Mouse (Mus musculus) forebrain, embryonic 16.5 days (tissue): ENCODE results near the gene Vwa8. TPM values are rescaled to one million over a fixed set of nuclear protein-coding genes. Genes with fewer than 3 reads are reported as not detected.
"Not testable (repeated sequence)": the region's sequence is repeated elsewhere in the genome, so short reads cannot be mapped to it uniquely, and the experiment has no call there.

Experiments used
- ATAC-seq: fragments of 200-750 bp; cut with Nextera tagmentation; 2 replicates; pipeline ENCODE4 v1.8.0; 2017; ENCODE audit warnings: mild to moderate bottlenecking, moderate library complexity
- H3K27ac ChIP-seq: fragments of 300-500 bp; sonication (generic); 2 replicates; pipeline ENCODE4 v1.5.1; 2014; ENCODE audit warnings: low read length, control low read depth
- H3K27me3 ChIP-seq: fragments of 300-500 bp; sonication (generic); replicated peaks from 2 replicates; pipeline ENCODE4 v1.6.1; 2014; ENCODE audit warnings: low read length; ENCODE audit not compliant: control insufficient read depth, insufficient read depth
- H3K36me3 ChIP-seq: fragments of 300-500 bp; sonication (generic); 2 replicates; pipeline ENCODE4 v1.6.1; 2014; ENCODE audit not compliant: control insufficient read depth, insufficient read depth
- H3K4me1 ChIP-seq: fragments of 300-500 bp; sonication (generic); replicated peaks from 2 replicates; pipeline ENCODE4 v1.6.1; 2014; ENCODE audit warnings: low read length; ENCODE audit not compliant: control insufficient read depth, insufficient read depth
- H3K4me2 ChIP-seq: fragments of 300-500 bp; sonication (generic); 2 replicates; pipeline ENCODE4 v1.6.1; 2014; ENCODE audit warnings: mild to moderate bottlenecking, low read length, control low read depth
- H3K4me3 ChIP-seq: fragments of 300-500 bp; sonication (generic); replicated peaks from 2 replicates; pipeline ENCODE4 v1.5.1; 2014; ENCODE audit warnings: mild to moderate bottlenecking, low read length, control low read depth
- H3K9ac ChIP-seq: fragments of 300-500 bp; sonication (generic); replicated peaks from 2 replicates; pipeline ENCODE4 v1.6.1; 2014; ENCODE audit warnings: low read depth, low read length, control low read depth
- H3K9me3 ChIP-seq: fragments of 300-500 bp; sonication (generic); 2 replicates; pipeline ENCODE4 v1.6.1; 2016; ENCODE audit warnings: low read length; ENCODE audit not compliant: control insufficient read depth
- WGBS: fragments of 180-500 bp; shearing (Covaris S2); extraction: QIAGEN DNeasy Blood & Tissue Kit; methylation state at CpG from one replicate; pipeline ENCODE4 v1.1.7; 2014; 5-methylcytosine and 5-hydroxymethylcytosine counted together
- polyA plus RNA-seq: library from polyadenylated mRNA; unstranded; fragments of >200 nt; fragmentation: Nextera tagmentation; extraction: Ambion mirVana; gene quantifications from 2 replicates; pipeline ENCODE4 v1.2.1, GENCODE M21; 2015

Vwa8 gene
- polyA plus RNA-seq, 1 experiment from 2014 or later: 5.4 TPM

- WGBS: 77% methylated on average over 2 of the region's 2 CpGs
- H3K9me3 ChIP-seq: no peaks in the 10 kb centered on the region
These were observed 28.3 kb downstream of the Vwa8 start for GRCm38 (mm10) chr14:78877176-78877575.

GRCm38 (mm10) chr14:78878402-78879045 lies 29.7 kb downstream of the Vwa8 start:
- H3K4me1 ChIP-seq: 0 out of 2 replicates have a peak, but pooled peaks cover under 1% of the 10 kb centered on the region
- H3K4me2 ChIP-seq: no peak overlapping the region
- ATAC-seq: peak; percentile 72
- no peaks in the 10 kb centered on the region for H3K36me3 ChIP-seq
- H3K9ac ChIP-seq: no peak overlapping the region
- no peaks in the 10 kb centered on the region for H3K27me3 ChIP-seq
- H3K4me3 ChIP-seq: no peak overlapping the region
- 59% methylated on average over 13 of the region's 13 CpGs for WGBS
- no peaks in the 10 kb centered on the region for H3K9me3 ChIP-seq
- H3K27ac ChIP-seq: no peak overlapping the region

More at GRCm38 (mm10) chr14:78877176-78877575, 28.3 kb downstream of the Vwa8 start:
- Histone ChIP-seq H3K27ac (no peak overlapping the region), H3K4me1 (no peaks in the 10 kb centered on the region), H3K4me2 (no peak overlapping the region), H3K9ac (no peak overlapping the region), H3K4me3 (no peak overlapping the region), H3K27me3 (no peaks in the 10 kb centered on the region), H3K36me3 (no peaks in the 10 kb centered on the region)
- no peak for ATAC-seq

GRCm38 (mm10) chr14:78880879-78881278 lies 32.0 kb downstream of the Vwa8 start:
- 80% methylated on average over 4 of the region's 4 CpGs for WGBS

GRCm38 (mm10) chr14:78881563-78881962 lies 32.7 kb downstream of the Vwa8 start:
- no peaks in the 10 kb centered on the region for H3K9me3 ChIP-seq
- no peak overlapping the region for H3K4me2 ChIP-seq
- H3K36me3 ChIP-seq: no peaks in the 10 kb centered on the region
- no peaks in the 10 kb centered on the region for H3K27me3 ChIP-seq
- ATAC-seq: no peak
- WGBS: 61% methylated on average over 10 of the region's 10 CpGs
- H3K4me3 ChIP-seq: no peak overlapping the region
- H3K4me1 ChIP-seq: peaks cover 9% of the 10 kb centered on the region
- no peak overlapping the region for H3K9ac ChIP-seq
- H3K27ac ChIP-seq: no peak overlapping the region

More at GRCm38 (mm10) chr14:78880879-78881278, 32.0 kb downstream of the Vwa8 start:
- H3K9me3 ChIP-seq: no peaks in the 10 kb centered on the region
- 0 out of 2 replicates have a peak, but pooled peaks cover 3% of the 10 kb centered on the region for H3K4me1 ChIP-seq
- H3K27ac ChIP-seq: no peak overlapping the region
- H3K4me2 ChIP-seq: no peak overlapping the region
- H3K4me3 ChIP-seq: no peak overlapping the region
- no peaks in the 10 kb centered on the region for H3K36me3 ChIP-seq
- no peaks in the 10 kb centered on the region for H3K27me3 ChIP-seq
- no peak for ATAC-seq
- H3K9ac ChIP-seq: no peak overlapping the region

GRCm38 (mm10) chr14:78885915-78886534 lies 37.2 kb downstream of the Vwa8 start:
- Histone ChIP-seq H3K9me3 (no peaks in the 10 kb centered on the region), H3K36me3 (no peaks in the 10 kb centered on the region), H3K27ac (peak overlapping the region; percentile 10; the same call in 1 of the 2 replicates), H3K9ac (no peak overlapping the region), H3K27me3 (no peaks in the 10 kb centered on the region), H3K4me2 (no peak overlapping the region), H3K4me1 (peaks cover 10% of the 10 kb centered on the region), H3K4me3 (no peak overlapping the region)
- peak; percentile 81 for ATAC-seq
- 53% methylated on average over 7 of the region's 7 CpGs for WGBS

- peaks cover 10% of the 10 kb centered on the region for H3K4me1 ChIP-seq
- ATAC-seq: no peak
- no peak overlapping the region for H3K4me3 ChIP-seq
- no peaks in the 10 kb centered on the region for H3K9me3 ChIP-seq
- no peaks in the 10 kb centered on the region for H3K36me3 ChIP-seq
- H3K4me2 ChIP-seq: no peak overlapping the region
- peak overlapping the region; percentile 10; the same call in 1 of the 2 replicates for H3K27ac ChIP-seq
- 79% methylated on average over 8 of the region's 8 CpGs for WGBS
- H3K27me3 ChIP-seq: no peaks in the 10 kb centered on the region
- H3K9ac ChIP-seq: no peak overlapping the region
These were observed 37.8 kb downstream of the Vwa8 start for GRCm38 (mm10) chr14:78886566-78887234.

- WGBS: 92% methylated on average over 14 of the region's 18 CpGs
- H3K27me3 ChIP-seq, H3K27ac ChIP-seq, H3K36me3 ChIP-seq, H3K9me3 ChIP-seq, H3K4me1 ChIP-seq, ATAC-seq, H3K4me3 ChIP-seq, H3K4me2 ChIP-seq, H3K9ac ChIP-seq: not testable (repeated sequence)
These were observed 38.6 kb downstream of the Vwa8 start for GRCm38 (mm10) chr14:78887494-78887893.

- no peak overlapping the region for H3K4me2 ChIP-seq
- 96% methylated on average over 1 of the region's 1 CpGs for WGBS
These were observed 46.6 kb downstream of the Vwa8 start for GRCm38 (mm10) chr14:78895496-78895895.

GRCm38 (mm10) chr14:78896252-78896651 lies 47.4 kb downstream of the Vwa8 start:
- no peak overlapping the region for H3K9ac ChIP-seq
- 70% methylated on average over 5 of the region's 5 CpGs for WGBS
- H3K4me1 ChIP-seq: peaks cover 3% of the 10 kb centered on the region; the same call in 1 of the 2 replicates
- ATAC-seq: no peak
- no peaks in the 10 kb centered on the region for H3K27me3 ChIP-seq
- H3K4me2 ChIP-seq: no peak overlapping the region
- H3K36me3 ChIP-seq: no peaks in the 10 kb centered on the region
- H3K9me3 ChIP-seq: no peaks in the 10 kb centered on the region
- no peak overlapping the region for H3K27ac ChIP-seq
- H3K4me3 ChIP-seq: no peak overlapping the region

More at GRCm38 (mm10) chr14:78895496-78895895, 46.6 kb downstream of the Vwa8 start:
- Histone ChIP-seq H3K36me3 (no peaks in the 10 kb centered on the region), H3K27me3 (no peaks in the 10 kb centered on the region), H3K9ac (no peak overlapping the region), H3K4me3 (no peak overlapping the region), H3K9me3 (no peaks in the 10 kb centered on the region), H3K27ac (no peak overlapping the region), H3K4me1 (no peaks in the 10 kb centered on the region)
- no peak for ATAC-seq
